Mouse (Mus musculus): Measurements from ENCODE around the gene Phldb3. TPM values are rescaled to one million over a fixed set of nuclear protein-coding genes. Genes with fewer than 3 reads are reported as not detected.
A peak's percentile ranks its signal among the peaks of the same experiment; 100 is the strongest.
"Not testable (repeated sequence)": the region's sequence is repeated elsewhere in the genome, so short reads cannot be mapped to it uniquely, and the experiment has no call there.

Gene Phldb3
- polyA plus RNA-seq, 1 experiment, result 2.8 TPM

- H3K4me3 ChIP-seq (ENCODE audit: insufficient read depth, low read depth, low read length), result no peak overlapping the region
- H3K27ac ChIP-seq (ENCODE audit: insufficient read depth, low read depth, low read length), result peak overlapping the region; percentile 13
- DNase-seq, result peak; percentile 87
- TF ChIP-seq CTCF (conservative IDR thresholded peaks at IDR 0.05; ENCODE audit: insufficient read depth, insufficient read length, low read depth, low read length), result no peak
- no peak for TF ChIP-seq POLR2A (IDR thresholded peaks at IDR 0.05; ENCODE audit: low read depth, low read length)
- WGBS, result 52% methylated on average over 6 of the region's 6 CpGs
- no peaks in the 10 kb centered on the region for H3K27me3 ChIP-seq (replicated peaks; ENCODE audit: control insufficient read depth, insufficient read depth, low read length)
- peaks cover 4% of the 10 kb centered on the region; the same call in 1 of the 2 replicates for H3K4me1 ChIP-seq (ENCODE audit: control insufficient read depth, insufficient read depth, low read length)
- H3K36me3 ChIP-seq (ENCODE audit: control insufficient read depth, insufficient read depth, low read length), result no peaks in the 10 kb centered on the region
Measured at GRCm38 (mm10) chr7:24608017-24608416, 2.5 kb upstream of the Phldb3 start.

GRCm38 (mm10) chr7:24608561-24608960 lies 2.0 kb upstream of the Phldb3 start:
- TF ChIP-seq CTCF (conservative IDR thresholded peaks at IDR 0.05; ENCODE audit: insufficient read depth, insufficient read length, low read depth, low read length), result no peak
- no peak for TF ChIP-seq POLR2A (IDR thresholded peaks at IDR 0.05; ENCODE audit: low read depth, low read length)

GRCm38 (mm10) chr7:24610879-24611494 lies 424 bp downstream of the Phldb3 start:
- H3K4me3 ChIP-seq (ENCODE audit: insufficient read depth, low read depth, low read length), result peak overlapping the region; percentile 96
- WGBS, result under 1% methylated on average over 36 of the region's 36 CpGs
- H3K4me1 ChIP-seq (ENCODE audit: control insufficient read depth, insufficient read depth, low read length), result peaks cover 4% of the 10 kb centered on the region; the same call in 1 of the 2 replicates
- peak; percentile 46 for TF ChIP-seq POLR2A (IDR thresholded peaks at IDR 0.05; ENCODE audit: low read depth, low read length)
- no peak for TF ChIP-seq CTCF (conservative IDR thresholded peaks at IDR 0.05; ENCODE audit: insufficient read depth, insufficient read length, low read depth, low read length)
- H3K27ac ChIP-seq (ENCODE audit: insufficient read depth, low read depth, low read length), result peak overlapping the region; percentile 53; the same call in 1 of the 2 replicates
- no peaks in the 10 kb centered on the region for H3K27me3 ChIP-seq (replicated peaks; ENCODE audit: control insufficient read depth, insufficient read depth, low read length)
- peak; percentile 96 for DNase-seq
- H3K36me3 ChIP-seq (ENCODE audit: control insufficient read depth, insufficient read depth, low read length), result no peaks in the 10 kb centered on the region

More at GRCm38 (mm10) chr7:24608561-24608960, 2.0 kb upstream of the Phldb3 start:
- no peaks in the 10 kb centered on the region for H3K27me3 ChIP-seq (replicated peaks; ENCODE audit: control insufficient read depth, insufficient read depth, low read length)
- H3K4me1 ChIP-seq (ENCODE audit: control insufficient read depth, insufficient read depth, low read length), result peaks cover 4% of the 10 kb centered on the region; the same call in 1 of the 2 replicates
- H3K36me3 ChIP-seq (ENCODE audit: control insufficient read depth, insufficient read depth, low read length), result no peaks in the 10 kb centered on the region
- H3K27ac ChIP-seq (ENCODE audit: insufficient read depth, low read depth, low read length), result peak overlapping the region; percentile 13
- no peak overlapping the region for H3K4me3 ChIP-seq (ENCODE audit: insufficient read depth, low read depth, low read length)
- WGBS, result 75% methylated on average over 8 of the region's 8 CpGs
- DNase-seq, result no peak

GRCm38 (mm10) chr7:24611709-24612108 lies 1.1 kb downstream of the Phldb3 start:
- H3K4me1 ChIP-seq (ENCODE audit: control insufficient read depth, insufficient read depth, low read length), result peaks cover 4% of the 10 kb centered on the region; the same call in 1 of the 2 replicates
- 25% methylated on average over 7 of the region's 7 CpGs for WGBS
- peak overlapping the region; percentile 96 for H3K4me3 ChIP-seq (ENCODE audit: insufficient read depth, low read depth, low read length)
- H3K27ac ChIP-seq (ENCODE audit: insufficient read depth, low read depth, low read length), result no peak overlapping the region
- H3K36me3 ChIP-seq (ENCODE audit: control insufficient read depth, insufficient read depth, low read length), result no peaks in the 10 kb centered on the region
- TF ChIP-seq CTCF (conservative IDR thresholded peaks at IDR 0.05; ENCODE audit: insufficient read depth, insufficient read length, low read depth, low read length), result no peak
- no peak for TF ChIP-seq POLR2A (IDR thresholded peaks at IDR 0.05; ENCODE audit: low read depth, low read length)
- no peak for DNase-seq
- no peaks in the 10 kb centered on the region for H3K27me3 ChIP-seq (replicated peaks; ENCODE audit: control insufficient read depth, insufficient read depth, low read length)

DNA sequence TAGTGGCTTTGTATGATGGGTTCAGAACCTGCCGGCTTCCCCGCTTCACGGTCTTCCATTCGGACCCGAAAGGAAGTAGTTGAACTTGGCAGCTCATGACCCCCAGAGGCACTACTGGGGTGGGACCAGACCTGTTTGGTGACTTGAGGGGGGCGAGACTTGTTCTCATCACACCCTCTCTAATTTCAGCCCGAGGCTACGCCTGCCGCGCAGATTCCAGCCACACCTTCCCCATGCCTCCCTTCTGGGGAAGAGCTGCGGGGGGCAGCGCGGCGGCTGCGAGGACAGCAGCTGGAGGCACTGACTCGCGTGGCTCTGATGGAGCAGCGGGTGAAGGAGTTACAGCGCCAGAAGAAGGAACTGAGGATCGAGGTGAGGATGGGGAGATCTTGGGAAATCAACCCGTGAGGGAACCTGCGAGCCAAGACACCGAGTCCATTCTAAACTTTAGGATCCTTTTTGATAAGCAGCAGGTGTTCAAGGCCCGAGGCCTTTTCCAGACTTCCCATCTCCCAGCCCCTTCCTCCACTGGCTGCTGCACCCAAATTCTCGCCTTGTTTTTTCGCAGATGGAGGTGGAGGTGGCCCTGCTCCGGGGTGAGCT lies 1.8 kb downstream of the Phldb3 start:
- Histone ChIP-seq H3K27ac (ENCODE audit: insufficient read depth, low read depth, low read length) (no peak overlapping the region), H3K4me1 (ENCODE audit: control insufficient read depth, insufficient read depth, low read length) (peaks cover 4% of the 10 kb centered on the region; the same call in 1 of the 2 replicates), H3K4me3 (ENCODE audit: insufficient read depth, low read depth, low read length) (no peak overlapping the region), H3K36me3 (ENCODE audit: control insufficient read depth, insufficient read depth, low read length) (no peaks in the 10 kb centered on the region), H3K27me3 (replicated peaks; ENCODE audit: control insufficient read depth, insufficient read depth, low read length) (no peaks in the 10 kb centered on the region)
- WGBS, result 49% methylated on average over 27 of the region's 27 CpGs
- DNase-seq, result no peak
- TF ChIP-seq POLR2A (IDR thresholded peaks at IDR 0.05; ENCODE audit: low read depth, low read length) (no peak), CTCF (conservative IDR thresholded peaks at IDR 0.05; ENCODE audit: insufficient read depth, insufficient read length, low read depth, low read length) (no peak)

DNA sequence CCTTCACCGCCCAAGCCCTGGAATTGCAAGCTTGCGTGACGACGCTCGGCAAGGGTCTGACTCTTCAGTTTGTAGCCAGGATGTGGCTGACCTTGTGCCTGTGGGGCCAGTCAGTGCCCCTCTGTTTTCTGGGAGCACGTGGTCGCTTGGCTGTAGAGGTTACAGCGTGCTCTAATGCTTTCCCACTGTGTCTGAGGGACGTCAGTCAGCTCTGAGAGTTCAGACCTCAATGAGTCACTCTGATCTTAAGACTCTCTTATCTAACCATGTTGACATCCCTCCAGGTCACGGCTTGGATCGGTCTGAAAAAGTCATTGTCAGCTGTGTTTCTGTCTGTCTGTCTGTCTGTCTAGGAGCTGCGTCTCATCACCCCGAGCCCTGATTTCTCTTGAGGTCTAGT lies 4.3 kb downstream of the Phldb3 start:
- Histone ChIP-seq H3K27ac (ENCODE audit: insufficient read depth, low read depth, low read length) (no peak overlapping the region), H3K4me3 (ENCODE audit: insufficient read depth, low read depth, low read length) (no peak overlapping the region), H3K4me1 (ENCODE audit: control insufficient read depth, insufficient read depth, low read length) (no peaks in the 10 kb centered on the region), H3K27me3 (replicated peaks; ENCODE audit: control insufficient read depth, insufficient read depth, low read length) (no peaks in the 10 kb centered on the region), H3K36me3 (ENCODE audit: control insufficient read depth, insufficient read depth, low read length) (no peaks in the 10 kb centered on the region)
- no peak for DNase-seq
- no peak for TF ChIP-seq CTCF (conservative IDR thresholded peaks at IDR 0.05; ENCODE audit: insufficient read depth, insufficient read length, low read depth, low read length)
- no peak for TF ChIP-seq POLR2A (IDR thresholded peaks at IDR 0.05; ENCODE audit: low read depth, low read length)
- whole genome bisulfite sequencing, result 85% methylated on average over 13 of the region's 13 CpGs

- Histone ChIP-seq H3K36me3 (ENCODE audit: control insufficient read depth, insufficient read depth, low read length) (no peaks in the 10 kb centered on the region), H3K27me3 (replicated peaks; ENCODE audit: control insufficient read depth, insufficient read depth, low read length) (no peaks in the 10 kb centered on the region), H3K4me3 (ENCODE audit: insufficient read depth, low read depth, low read length) (no peak overlapping the region), H3K27ac (ENCODE audit: insufficient read depth, low read depth, low read length) (no peak overlapping the region), H3K4me1 (ENCODE audit: control insufficient read depth, insufficient read depth, low read length) (no peaks in the 10 kb centered on the region)
- 80% methylated on average over 8 of the region's 8 CpGs for WGBS
- DNase-seq, result no peak
- TF ChIP-seq CTCF (conservative IDR thresholded peaks at IDR 0.05; ENCODE audit: insufficient read depth, insufficient read length, low read depth, low read length) (no peak), POLR2A (IDR thresholded peaks at IDR 0.05; ENCODE audit: low read depth, low read length) (no peak)
Measured at GRCm38 (mm10) chr7:24617763-24618162, 7.2 kb downstream of the Phldb3 start.

GRCm38 (mm10) chr7:24618374-24618773 lies 7.8 kb downstream of the Phldb3 start:
- not testable (repeated sequence) for H3K4me3 ChIP-seq (ENCODE audit: insufficient read depth, low read depth, low read length); H3K27me3 ChIP-seq (replicated peaks; ENCODE audit: control insufficient read depth, insufficient read depth, low read length); H3K4me1 ChIP-seq (ENCODE audit: control insufficient read depth, insufficient read depth, low read length); H3K27ac ChIP-seq (ENCODE audit: insufficient read depth, low read depth, low read length); H3K36me3 ChIP-seq (ENCODE audit: control insufficient read depth, insufficient read depth, low read length); DNase-seq
- 94% methylated on average over 8 of the region's 8 CpGs for WGBS
